8 mouse cellular contexts compared by ENCODE assay signal in genomic region chr3:88425708-88426420, GRCm38 (mm10). TPM values are rescaled to one million over a fixed set of nuclear protein-coding genes. Genes with fewer than 3 reads are reported as not detected.
A peak's percentile ranks its signal among the peaks of the same experiment; 100 is the strongest.
DNase-seq lines count a peak whose midpoint lies in the region; ATAC-seq and TF ChIP-seq lines count a peak whose summit lies in the region.
"Had no signal": no experiment of that assay in that cellular context is flagged by ENCODE, and none has a peak within 500 bp of the region (broad histone marks: within the 10 kb centered on the region; RNA-seq: fewer than 3 reads in every experiment).

No protein-coding gene starts in this region.

- H3K4me2 ChIP-seq in kidney, embryonic 14.5 days (replicated peaks; ENCODE audit: low read depth, low read length): no peak overlapping the region
- peak overlapping the region; percentile 98 for H3K4me2 ChIP-seq in embryonic facial prominence, embryonic 14.5 days (ENCODE audit: low read depth, low read length)
- H3K4me2 ChIP-seq in hindbrain, embryonic 15.5 days: peak overlapping the region; percentile 88; the same call in 1 of the 2 replicates
- peak overlapping the region; percentile 60; the same call in 1 of the 2 replicates for H3K4me2 ChIP-seq in liver, postnatal 0 days (ENCODE audit: low read depth, low read length)

- H3K27me3 ChIP-seq in kidney, embryonic 14.5 days (ENCODE audit: control insufficient read depth, insufficient read depth, low read length): no peaks in the 10 kb centered on the region
- no peaks in the 10 kb centered on the region for H3K27me3 ChIP-seq in embryonic facial prominence, embryonic 14.5 days (replicated peaks; ENCODE audit: control insufficient read depth, insufficient read depth, low read length)
- H3K27me3 ChIP-seq in hindbrain, embryonic 15.5 days: no peaks in the 10 kb centered on the region
- H3K27me3 ChIP-seq in liver, postnatal 0 days (ENCODE audit: insufficient read depth, low read length): no peaks in the 10 kb centered on the region

- no peak for TF ChIP-seq EP300 in liver, postnatal 0 days (IDR thresholded peaks at IDR 0.05; ENCODE audit: low read depth)

- 78% methylated on average over 10 of the region's 10 CpGs for WGBS in kidney, embryonic 14.5 days
- 79% methylated on average over 10 of the region's 10 CpGs for WGBS in embryonic facial prominence, embryonic 14.5 days
- 87% methylated on average over 10 of the region's 10 CpGs for WGBS in hindbrain, embryonic 15.5 days
- WGBS in liver, postnatal 0 days (ENCODE audit: insufficient replicate concordance): 74% methylated on average over 10 of the region's 10 CpGs

- peaks cover 6% of the 10 kb centered on the region; the same call in 1 of the 2 replicates for H3K36me3 ChIP-seq in kidney, embryonic 14.5 days (ENCODE audit: control insufficient read depth, insufficient read depth, low read length)
- peaks cover 5% of the 10 kb centered on the region; the same call in 1 of the 2 replicates for H3K36me3 ChIP-seq in embryonic facial prominence, embryonic 14.5 days (ENCODE audit: control insufficient read depth, insufficient read depth, low read length)
- H3K36me3 ChIP-seq in hindbrain, embryonic 15.5 days: peaks cover 2% of the 10 kb centered on the region; the same call in 1 of the 2 replicates
- peaks cover 4% of the 10 kb centered on the region for H3K36me3 ChIP-seq in liver, postnatal 0 days (replicated peaks; ENCODE audit: insufficient read depth, low read length)

- no peak for TF ChIP-seq CTCF in liver, postnatal 0 days (IDR thresholded peaks at IDR 0.05; ENCODE audit: low read depth)

- no peaks in the 10 kb centered on the region for H3K9me3 ChIP-seq in kidney, embryonic 14.5 days (ENCODE audit: control insufficient read depth, low read length)
- H3K9me3 ChIP-seq in embryonic facial prominence, embryonic 14.5 days (ENCODE audit: control insufficient read depth, low read length): no peaks in the 10 kb centered on the region
- H3K9me3 ChIP-seq in hindbrain, embryonic 15.5 days: no peaks in the 10 kb centered on the region
- H3K9me3 ChIP-seq in liver, postnatal 0 days (ENCODE audit: low read length): no peaks in the 10 kb centered on the region

- H3K4me1 ChIP-seq in kidney, embryonic 14.5 days (ENCODE audit: control insufficient read depth, insufficient read depth, low read length): peaks cover 21% of the 10 kb centered on the region
- peaks cover 10% of the 10 kb centered on the region for H3K4me1 ChIP-seq in embryonic facial prominence, embryonic 14.5 days (ENCODE audit: control insufficient read depth, insufficient read depth, low read length)
- H3K4me1 ChIP-seq in hindbrain, embryonic 15.5 days (replicated peaks): peaks cover 32% of the 10 kb centered on the region
- peaks cover 39% of the 10 kb centered on the region for H3K4me1 ChIP-seq in liver, postnatal 0 days (ENCODE audit: insufficient read depth)

- no peak for ATAC-seq in kidney, embryonic 14.5 days (ENCODE audit: low FRiP score, low TSS enrichment)
- ATAC-seq in embryonic facial prominence, embryonic 14.5 days (ENCODE audit: low read depth): no peak
- no peak for ATAC-seq in hindbrain, embryonic 15.5 days (ENCODE audit: low FRiP score, low read depth)
- no peak for ATAC-seq in liver, postnatal 0 days

- H3K4me3 ChIP-seq in kidney, embryonic 14.5 days (ENCODE audit: low read length): no peak overlapping the region; the same call in 1 of the 2 replicates
- H3K4me3 ChIP-seq in embryonic facial prominence, embryonic 14.5 days (ENCODE audit: low read depth, low read length): 0 out of 2 replicates have a peak overlapping the region, but pooled peaks have one; percentile 87
- H3K4me3 ChIP-seq in hindbrain, embryonic 15.5 days: peak overlapping the region; percentile 84
- H3K4me3 ChIP-seq in liver, postnatal 0 days (ENCODE audit: low read depth, low read length): 0 out of 2 replicates have a peak overlapping the region, but pooled peaks have one; percentile 70

- H3K27ac ChIP-seq in kidney, embryonic 14.5 days (ENCODE audit: low read depth, low read length): peak overlapping the region; percentile 3; the same call in 1 of the 2 replicates
- no peak overlapping the region for H3K27ac ChIP-seq in embryonic facial prominence, embryonic 14.5 days (replicated peaks; ENCODE audit: low read depth, low read length)
- H3K27ac ChIP-seq in hindbrain, embryonic 15.5 days (replicated peaks): peak overlapping the region; percentile 14; the same call in 1 of the 2 replicates
- 0 out of 2 replicates have a peak overlapping the region, but pooled peaks have one; percentile 34 for H3K27ac ChIP-seq in liver, postnatal 0 days (ENCODE audit: low read depth)

- DNase-seq in kidney, postnatal 10 days: no peak
- DNase-seq in embryonic facial prominence, embryonic 14.5 days (ENCODE audit: low spot score): no peak
- DNase-seq in liver, postnatal 0 days: no peak
- no peak for DNase-seq in embryo, embryonic 10.5 days (ENCODE audit: low spot score)
- DNase-seq in embryo, embryonic 10 days (ENCODE audit: low spot score): no peak

- no peak overlapping the region for H3K9ac ChIP-seq in kidney, embryonic 14.5 days (ENCODE audit: low read depth, low read length)
- no peak overlapping the region for H3K9ac ChIP-seq in embryonic facial prominence, embryonic 14.5 days (ENCODE audit: low read depth, low read length)
- no peak overlapping the region for H3K9ac ChIP-seq in hindbrain, embryonic 15.5 days
- H3K9ac ChIP-seq in liver, postnatal 0 days (replicated peaks): no peak overlapping the region

RNA-seq across cellular contexts. Expression of gene Slc25a44, which starts 0.9 kb away (rescaled TPM):
- 13.1 and 19.4 TPM in 2 replicates for polyA plus RNA-seq in kidney, embryonic 14.5 days (2014; fragmentation: Nextera tagmentation; extraction: Ambion mirVana)
- 18.1 and 21.4 TPM in 2 replicates for polyA plus RNA-seq in embryonic facial prominence, embryonic 14.5 days (2014; fragmentation: Nextera tagmentation; extraction: Ambion mirVana)
- polyA plus RNA-seq in hindbrain, embryonic 15.5 days (2015; fragmentation: Nextera tagmentation; extraction: Ambion mirVana): 34.7 and 40.4 TPM in 2 replicates
- polyA plus RNA-seq in liver, postnatal 0 days (2015; fragmentation: Nextera tagmentation; extraction: Ambion mirVana): 9.0 and 9.2 TPM in 2 replicates

RNA-seq across cellular contexts. Expression of gene Pmf1, which starts 15.7 kb away (rescaled TPM):
- polyA plus RNA-seq in kidney, embryonic 14.5 days (2014; fragmentation: Nextera tagmentation; extraction: Ambion mirVana): 169 and 181 TPM in 2 replicates
- polyA plus RNA-seq in embryonic facial prominence, embryonic 14.5 days (2014; fragmentation: Nextera tagmentation; extraction: Ambion mirVana): 87.0 and 99.7 TPM in 2 replicates
- 28.8 and 35.4 TPM in 2 replicates for polyA plus RNA-seq in hindbrain, embryonic 15.5 days (2015; fragmentation: Nextera tagmentation; extraction: Ambion mirVana)
- polyA plus RNA-seq in liver, postnatal 0 days (2015; fragmentation: Nextera tagmentation; extraction: Ambion mirVana): 59.5 and 64.3 TPM in 2 replicates

RNA-seq across cellular contexts. Expression of gene Sema4a, which starts 35.1 kb away (rescaled TPM):
- 5.7 and 10.0 TPM in 2 replicates for polyA plus RNA-seq in kidney, embryonic 14.5 days (2014; fragmentation: Nextera tagmentation; extraction: Ambion mirVana)
- 9.5 and 10.1 TPM in 2 replicates for polyA plus RNA-seq in embryonic facial prominence, embryonic 14.5 days (2014; fragmentation: Nextera tagmentation; extraction: Ambion mirVana)
- 30.4 and 30.5 TPM in 2 replicates for polyA plus RNA-seq in hindbrain, embryonic 15.5 days (2015; fragmentation: Nextera tagmentation; extraction: Ambion mirVana)
- 27.3 and 30.0 TPM in 2 replicates for polyA plus RNA-seq in liver, postnatal 0 days (2015; fragmentation: Nextera tagmentation; extraction: Ambion mirVana)

RNA-seq across cellular contexts. Expression of gene Bglap, which starts 41.6 kb away (rescaled TPM):
- polyA plus RNA-seq in kidney, embryonic 14.5 days (2014; fragmentation: Nextera tagmentation; extraction: Ambion mirVana): 0.57 TPM in 1 of 2 replicates, not detected in the other
- 7.9 and 33.0 TPM in 2 replicates for polyA plus RNA-seq in embryonic facial prominence, embryonic 14.5 days (2014; fragmentation: Nextera tagmentation; extraction: Ambion mirVana)
- not detected in 2 replicates for polyA plus RNA-seq in hindbrain, embryonic 15.5 days (2015; fragmentation: Nextera tagmentation; extraction: Ambion mirVana)
- polyA plus RNA-seq in liver, postnatal 0 days (2015; fragmentation: Nextera tagmentation; extraction: Ambion mirVana): not detected in 2 replicates

RNA-seq across cellular contexts. Expression of gene Bglap2, which starts 47.4 kb away (rescaled TPM):
- not detected in 2 replicates for polyA plus RNA-seq in kidney, embryonic 14.5 days (2014; fragmentation: Nextera tagmentation; extraction: Ambion mirVana)
- 6.5 and 27.0 TPM in 2 replicates for polyA plus RNA-seq in embryonic facial prominence, embryonic 14.5 days (2014; fragmentation: Nextera tagmentation; extraction: Ambion mirVana)
- polyA plus RNA-seq in hindbrain, embryonic 15.5 days (2015; fragmentation: Nextera tagmentation; extraction: Ambion mirVana): not detected in 2 replicates
- not detected in 2 replicates for polyA plus RNA-seq in liver, postnatal 0 days (2015; fragmentation: Nextera tagmentation; extraction: Ambion mirVana)
- polyA plus RNA-seq: spleen, adult 2 months had no signal
